Mouse (Mus musculus): ENCODE measurements around the gene Tomm40l. TPM values are rescaled to one million over a fixed set of nuclear protein-coding genes. Genes with fewer than 3 reads are reported as not detected.

Gene Tomm40l
- polyA plus RNA-seq, 1 experiment = 61.5 TPM

- TF ChIP-seq GATA1 (IDR thresholded peaks at IDR 0.05; ENCODE audit: low read length) = no peak
Measured at GRCm38 (mm10) chr1:171169913-171170312, 52.4 kb downstream of the Tomm40l start.

- TF ChIP-seq GATA1 (IDR thresholded peaks at IDR 0.05; ENCODE audit: low read length) = no peak
Measured at GRCm38 (mm10) chr1:171168906-171169305, 53.4 kb downstream of the Tomm40l start.

Other genes starting within 250 kb of the Tomm40l start
- gene Fcgr2b, start 246.0 kb downstream of the Tomm40l start, polyA plus RNA-seq (2012) = 0.08 TPM in 1 of 2 replicates, not detected in the other
- gene Fcgr4, start 203.6 kb downstream of the Tomm40l start, polyA plus RNA-seq (2012) = not detected in 2 replicates
- 0.04 and 0.13 TPM in 2 replicates for gene Fcgr3, start 157.6 kb downstream of the Tomm40l start, polyA plus RNA-seq (2012)
- gene Cfap126, start 108.6 kb downstream of the Tomm40l start, polyA plus RNA-seq (2012) = 0.67 and 1.5 TPM in 2 replicates
- 51.9 and 128 TPM in 2 replicates for gene Sdhc, start 71.9 kb downstream of the Tomm40l start, polyA plus RNA-seq (2012)
- gene Mpz, start 71.8 kb downstream of the Tomm40l start, polyA plus RNA-seq (2012) = 0.14 TPM in 1 of 2 replicates, not detected in the other
- not detected in 2 replicates for gene Pcp4l1, start 26.2 kb downstream of the Tomm40l start, polyA plus RNA-seq (2012)
- 0.40 and 0.42 TPM in 2 replicates for gene Nr1i3, start 8.5 kb downstream of the Tomm40l start, polyA plus RNA-seq (2012)
- gene Apoa2, start 2.5 kb upstream of the Tomm40l start, polyA plus RNA-seq (2012) = not detected in 2 replicates
- gene Fcer1g, start 11.9 kb upstream of the Tomm40l start, polyA plus RNA-seq (2012) = not detected in 2 replicates
- 0.09 TPM in 2 replicates for gene Adamts4, start 27.9 kb upstream of the Tomm40l start, polyA plus RNA-seq (2012)
- 40.4 and 106 TPM in 2 replicates for gene Ndufs2, start 28.9 kb upstream of the Tomm40l start, polyA plus RNA-seq (2012)
- gene B4galt3, start 47.8 kb upstream of the Tomm40l start, polyA plus RNA-seq (2012) = 26.9 and 32.7 TPM in 2 replicates
- gene Ppox, start 58.7 kb upstream of the Tomm40l start, polyA plus RNA-seq (2012) = 38.6 and 45.3 TPM in 2 replicates
- gene Usp21, start 65.5 kb upstream of the Tomm40l start, polyA plus RNA-seq (2012) = 49.8 and 54.4 TPM in 2 replicates
- gene Ufc1, start 72.5 kb upstream of the Tomm40l start, polyA plus RNA-seq (2012) = 51.5 and 62.9 TPM in 2 replicates
- 25.2 and 28.3 TPM in 2 replicates for gene Dedd, start 106.6 kb upstream of the Tomm40l start, polyA plus RNA-seq (2012)
- gene Nit1, start 123.1 kb upstream of the Tomm40l start, polyA plus RNA-seq (2012) = 14.2 and 16.9 TPM in 2 replicates
- gene Pfdn2, start 123.2 kb upstream of the Tomm40l start, polyA plus RNA-seq (2012) = 19.0 and 19.9 TPM in 2 replicates
- 0.48 and 0.63 TPM in 2 replicates for gene Klhdc9, start 138.3 kb upstream of the Tomm40l start, polyA plus RNA-seq (2012)
- gene Nectin4, start 147.6 kb upstream of the Tomm40l start, polyA plus RNA-seq (2012) = not detected in 2 replicates
- gene Arhgap30, start 166.4 kb upstream of the Tomm40l start, polyA plus RNA-seq (2012) = 0.95 and 1.1 TPM in 2 replicates
- 35.2 and 37.5 TPM in 2 replicates for gene Usf1, start 188.8 kb upstream of the Tomm40l start, polyA plus RNA-seq (2012)
- 0.22 TPM in 1 of 2 replicates, not detected in the other for gene Tstd1, start 196.4 kb upstream of the Tomm40l start, polyA plus RNA-seq (2012)
- gene F11r, start 215.0 kb upstream of the Tomm40l start, polyA plus RNA-seq (2012) = not detected in 2 replicates

All from G1E-ER4 (cell line).